Mouse (Mus musculus): ENCODE measurements at regions not wholly inside any gene's neighbourhood (a gene's known extent, or its start where the extent isn't known, plus 50 kb on each side); places are given as distances from the start of the nearest gene placed in this dataset.
"Not testable (repeated sequence)": the region's sequence is repeated elsewhere in the genome, so short reads cannot be mapped to it uniquely, and the experiment has no call there.

DNA sequence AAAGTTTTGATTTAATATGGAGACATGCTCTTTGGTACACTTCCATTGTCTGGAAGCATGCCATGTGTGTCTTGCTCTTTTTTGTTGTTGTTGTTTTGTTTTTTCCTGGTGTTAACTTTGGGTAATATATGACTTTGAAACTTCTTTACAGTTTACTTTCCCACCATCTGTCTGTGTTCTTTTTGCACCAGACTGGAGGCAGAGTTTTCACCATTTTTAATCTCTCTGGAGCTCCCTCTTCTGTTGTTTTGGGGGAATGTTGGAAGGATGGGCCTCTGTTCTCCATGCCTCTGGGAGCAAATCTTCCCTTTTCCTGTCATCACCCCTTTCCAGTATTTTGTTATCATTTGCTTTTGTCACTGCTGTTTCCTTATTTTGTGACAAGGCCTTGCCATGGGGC is 153.5 kb upstream of the 1700056E22Rik start:
- TF ChIP-seq REST (IDR thresholded peaks at IDR 0.05; ENCODE audit: insufficient read depth, insufficient read length) (no peak), MYOD1 (IDR thresholded peaks at IDR 0.05; ENCODE audit: control insufficient read depth in 1 of 3, insufficient read length in 2 of 3, low read depth in 2 of 3) (no peak), MYOG (IDR thresholded peaks at IDR 0.05; ENCODE audit: control insufficient read depth in 1 of 3, insufficient read depth in 1 of 3, insufficient read length in 2 of 3, low read depth in 2 of 3) (no peak), USF1 (IDR thresholded peaks at IDR 0.05; ENCODE audit: low read depth) (no peak), SRF (IDR thresholded peaks at IDR 0.05; ENCODE audit: control insufficient read depth, insufficient read length, low read depth) (no peak), E2F4 (IDR thresholded peaks at IDR 0.05; ENCODE audit: insufficient read depth) (no peak), POLR2AphosphoS2 (IDR thresholded peaks at IDR 0.05; ENCODE audit: insufficient read length, low read depth) (no peak), MAX (IDR thresholded peaks at IDR 0.05; ENCODE audit: low read depth) (no peak), TCF12 (IDR thresholded peaks at IDR 0.05; ENCODE audit: insufficient read depth, poor library complexity, severe bottlenecking) (no peak)
- Histone ChIP-seq H3K36me3 (ENCODE audit: control insufficient read depth, insufficient read depth) (no peaks in the 10 kb centered on the region), H3K27me3 (ENCODE audit: control insufficient read depth, insufficient read depth, insufficient read length) (no peaks in the 10 kb centered on the region), H3K79me2 (ENCODE audit: control insufficient read depth, insufficient read depth) (no peaks in the 10 kb centered on the region), H3ac (ENCODE audit: control insufficient read depth, insufficient read length) (no peak overlapping the region), H3K4me2 (ENCODE audit: low read depth) (no peak overlapping the region), H3K4me3 (no peak overlapping the region)

DNA sequence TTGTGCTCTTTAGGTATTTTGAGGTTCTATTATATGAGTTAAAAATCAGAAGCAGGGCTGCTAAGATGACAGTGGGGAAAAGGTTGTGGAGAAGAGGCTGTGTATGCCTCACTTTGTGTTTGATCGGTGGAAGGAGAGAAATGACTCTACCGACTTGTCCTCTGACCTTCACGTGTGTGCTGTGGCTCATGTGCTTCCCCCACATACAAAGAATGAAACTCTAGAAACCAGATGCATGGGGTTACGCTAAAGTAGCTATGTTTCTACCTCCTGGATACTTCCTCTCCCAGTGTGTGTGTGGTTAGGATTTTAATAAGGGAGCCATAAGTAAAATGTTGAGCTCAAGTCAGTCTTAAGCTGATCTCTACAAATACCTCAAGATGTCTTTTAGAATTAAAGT is 148.1 kb upstream of the 1700056E22Rik start:
- no peak overlapping the region for H3K4me3 ChIP-seq
- no peak for TF ChIP-seq USF1 (IDR thresholded peaks at IDR 0.05; ENCODE audit: low read depth)
- no peak for TF ChIP-seq CEBPB (IDR thresholded peaks at IDR 0.05; ENCODE audit: insufficient read depth, poor library complexity, severe bottlenecking)
- TF ChIP-seq TCF12 (IDR thresholded peaks at IDR 0.05; ENCODE audit: insufficient read depth, poor library complexity, severe bottlenecking): no peak
- no peak for TF ChIP-seq REST (IDR thresholded peaks at IDR 0.05; ENCODE audit: insufficient read depth, insufficient read length)
- TF ChIP-seq MYOD1 (IDR thresholded peaks at IDR 0.05; ENCODE audit: control insufficient read depth in 1 of 3, insufficient read length in 2 of 3, low read depth in 2 of 3): no peak
- no peak for TF ChIP-seq MAX (IDR thresholded peaks at IDR 0.05; ENCODE audit: low read depth)
- TF ChIP-seq TCF3 (IDR thresholded peaks at IDR 0.05; ENCODE audit: insufficient read length, low read depth): no peak
- no peak for TF ChIP-seq MYOG (IDR thresholded peaks at IDR 0.05; ENCODE audit: control insufficient read depth in 1 of 3, insufficient read depth in 1 of 3, insufficient read length in 2 of 3, low read depth in 2 of 3)
- no peak for TF ChIP-seq SRF (IDR thresholded peaks at IDR 0.05; ENCODE audit: control insufficient read depth, insufficient read length, low read depth)
- no peak for TF ChIP-seq POLR2A (IDR thresholded peaks at IDR 0.05; ENCODE audit: insufficient read length, low read depth)
- TF ChIP-seq POLR2AphosphoS2 (IDR thresholded peaks at IDR 0.05; ENCODE audit: insufficient read length, low read depth): no peak
- TF ChIP-seq E2F4 (IDR thresholded peaks at IDR 0.05; ENCODE audit: insufficient read depth): no peak
- no peak overlapping the region for H3K4me2 ChIP-seq (ENCODE audit: low read depth)
- H3K27me3 ChIP-seq (ENCODE audit: control insufficient read depth, insufficient read depth, insufficient read length): no peaks in the 10 kb centered on the region
- no peak overlapping the region for H3ac ChIP-seq (ENCODE audit: control insufficient read depth, insufficient read length)
- no peaks in the 10 kb centered on the region for H3K36me3 ChIP-seq (ENCODE audit: control insufficient read depth, insufficient read depth)
- H3K79me2 ChIP-seq (ENCODE audit: control insufficient read depth, insufficient read depth): no peaks in the 10 kb centered on the region

DNA sequence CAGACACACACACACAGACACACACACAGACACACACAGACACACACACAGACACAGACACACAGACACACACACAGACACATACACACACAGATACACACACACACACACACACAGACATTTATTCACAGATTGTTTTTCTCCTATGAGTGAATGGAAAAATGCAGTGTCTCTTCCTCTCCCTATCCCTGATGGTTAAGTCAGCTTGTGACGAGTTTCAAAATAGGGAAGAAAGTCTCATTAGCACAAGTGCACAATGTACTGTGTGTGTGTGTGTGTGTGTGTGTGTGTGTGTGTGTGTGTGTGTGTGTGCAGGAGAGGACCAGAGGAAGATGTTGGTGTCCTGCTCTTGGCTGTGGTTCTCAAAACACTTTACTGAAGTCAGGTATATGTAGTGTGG is 140.3 kb upstream of the 1700056E22Rik start:
- not testable (repeated sequence) for H3K79me2 ChIP-seq (ENCODE audit: control insufficient read depth, insufficient read depth); H3ac ChIP-seq (ENCODE audit: control insufficient read depth, insufficient read length); H3K27me3 ChIP-seq (ENCODE audit: control insufficient read depth, insufficient read depth, insufficient read length); H3K36me3 ChIP-seq (ENCODE audit: control insufficient read depth, insufficient read depth); H3K4me2 ChIP-seq (ENCODE audit: low read depth); H3K4me3 ChIP-seq

DNA sequence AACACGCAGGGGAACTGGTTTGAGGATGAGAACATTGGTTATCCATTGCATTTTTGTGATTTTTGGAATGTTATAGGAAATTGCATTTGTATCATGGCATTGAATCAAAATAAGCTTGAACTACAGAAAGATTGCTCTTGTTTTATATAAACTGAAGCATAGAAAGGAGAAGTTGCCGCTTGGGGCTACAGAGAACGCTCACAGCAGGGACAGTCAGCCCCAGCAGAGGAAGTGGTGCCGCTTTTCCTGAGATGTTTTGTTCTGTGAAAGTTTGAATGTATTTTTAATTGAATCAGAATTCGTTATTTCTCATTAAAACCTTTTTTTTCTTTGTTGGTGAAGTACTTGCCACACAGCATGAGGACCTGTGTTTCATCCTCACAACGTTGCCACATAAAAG is 139.6 kb upstream of the 1700056E22Rik start:
- Histone ChIP-seq H3K4me2 (ENCODE audit: low read depth) (no peak overlapping the region), H3K79me2 (ENCODE audit: control insufficient read depth, insufficient read depth) (no peaks in the 10 kb centered on the region), H3K36me3 (ENCODE audit: control insufficient read depth, insufficient read depth) (no peaks in the 10 kb centered on the region), H3ac (ENCODE audit: control insufficient read depth, insufficient read length) (no peak overlapping the region), H3K4me3 (no peak overlapping the region), H3K27me3 (ENCODE audit: control insufficient read depth, insufficient read depth, insufficient read length) (no peaks in the 10 kb centered on the region)
- TF ChIP-seq SRF (IDR thresholded peaks at IDR 0.05; ENCODE audit: control insufficient read depth, insufficient read length, low read depth) (no peak), TCF12 (IDR thresholded peaks at IDR 0.05; ENCODE audit: insufficient read depth, poor library complexity, severe bottlenecking) (no peak), MYOG (IDR thresholded peaks at IDR 0.05; ENCODE audit: control insufficient read depth in 1 of 3, insufficient read depth in 1 of 3, insufficient read length in 2 of 3, low read depth in 2 of 3) (no peak), TCF3 (IDR thresholded peaks at IDR 0.05; ENCODE audit: insufficient read length, low read depth) (no peak), E2F4 (IDR thresholded peaks at IDR 0.05; ENCODE audit: insufficient read depth) (no peak), USF1 (IDR thresholded peaks at IDR 0.05; ENCODE audit: low read depth) (no peak), MAX (IDR thresholded peaks at IDR 0.05; ENCODE audit: low read depth) (no peak), POLR2A (IDR thresholded peaks at IDR 0.05; ENCODE audit: insufficient read length, low read depth) (no peak), MYOD1 (IDR thresholded peaks at IDR 0.05; ENCODE audit: control insufficient read depth in 1 of 3, insufficient read length in 2 of 3, low read depth in 2 of 3) (no peak), REST (IDR thresholded peaks at IDR 0.05; ENCODE audit: insufficient read depth, insufficient read length) (no peak), CEBPB (IDR thresholded peaks at IDR 0.05; ENCODE audit: insufficient read depth, poor library complexity, severe bottlenecking) (no peak), POLR2AphosphoS2 (IDR thresholded peaks at IDR 0.05; ENCODE audit: insufficient read length, low read depth) (no peak)

DNA sequence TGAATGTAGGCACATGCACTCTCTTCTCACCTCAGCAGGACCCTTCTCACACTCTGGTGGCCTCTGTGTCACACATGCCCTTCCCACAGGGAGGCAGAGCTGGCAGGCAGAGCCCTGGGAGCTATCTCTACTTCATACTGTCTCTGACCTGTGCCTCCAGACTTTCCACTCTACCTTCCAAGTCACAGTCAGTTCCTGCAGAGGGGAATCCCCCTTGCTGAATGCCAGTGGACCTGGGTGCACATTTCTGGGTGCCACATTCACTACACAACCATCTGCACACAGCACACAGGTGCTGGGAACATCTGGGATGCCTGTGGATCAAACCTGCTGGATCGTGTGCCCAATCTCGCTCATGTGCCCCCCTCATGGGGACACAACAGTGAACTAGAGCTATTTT is 138.9 kb upstream of the 1700056E22Rik start:
- no peaks in the 10 kb centered on the region for H3K36me3 ChIP-seq (ENCODE audit: control insufficient read depth, insufficient read depth)
- H3K4me2 ChIP-seq (ENCODE audit: low read depth): no peak overlapping the region
- H3K4me3 ChIP-seq: no peak overlapping the region
- no peaks in the 10 kb centered on the region for H3K27me3 ChIP-seq (ENCODE audit: control insufficient read depth, insufficient read depth, insufficient read length)
- H3ac ChIP-seq (ENCODE audit: control insufficient read depth, insufficient read length): no peak overlapping the region
- no peak for TF ChIP-seq TCF12 (IDR thresholded peaks at IDR 0.05; ENCODE audit: insufficient read depth, poor library complexity, severe bottlenecking)
- TF ChIP-seq POLR2AphosphoS2 (IDR thresholded peaks at IDR 0.05; ENCODE audit: insufficient read length, low read depth): no peak
- TF ChIP-seq MYOG (IDR thresholded peaks at IDR 0.05; ENCODE audit: control insufficient read depth in 1 of 3, insufficient read depth in 1 of 3, insufficient read length in 2 of 3, low read depth in 2 of 3): no peak
- no peak for TF ChIP-seq REST (IDR thresholded peaks at IDR 0.05; ENCODE audit: insufficient read depth, insufficient read length)
- TF ChIP-seq SRF (IDR thresholded peaks at IDR 0.05; ENCODE audit: control insufficient read depth, insufficient read length, low read depth): no peak
- no peak for TF ChIP-seq POLR2A (IDR thresholded peaks at IDR 0.05; ENCODE audit: insufficient read length, low read depth)
- no peak for TF ChIP-seq MAX (IDR thresholded peaks at IDR 0.05; ENCODE audit: low read depth)
- no peak for TF ChIP-seq E2F4 (IDR thresholded peaks at IDR 0.05; ENCODE audit: insufficient read depth)
- H3K79me2 ChIP-seq (ENCODE audit: control insufficient read depth, insufficient read depth): no peaks in the 10 kb centered on the region
